Mouse (Mus musculus) mature B cell (primary cell): ENCODE results near the gene Scnm1.
"Not testable (repeated sequence)": the region's sequence is repeated elsewhere in the genome, so short reads cannot be mapped to it uniquely, and the experiment has no call there.

Source experiments
- in situ Hi-C: fragments of 300-500 bp; cut with MboI; formaldehyde crosslinking; loops from 2 replicates; pipeline ENCODE4 v1.14.3; 2019

The Scnm1 gene

GRCm38 (mm10) chr3:95147924-95148323 lies 14.1 kb upstream of the Scnm1 start:
- in situ Hi-C loops, result no loop called here

DNA sequence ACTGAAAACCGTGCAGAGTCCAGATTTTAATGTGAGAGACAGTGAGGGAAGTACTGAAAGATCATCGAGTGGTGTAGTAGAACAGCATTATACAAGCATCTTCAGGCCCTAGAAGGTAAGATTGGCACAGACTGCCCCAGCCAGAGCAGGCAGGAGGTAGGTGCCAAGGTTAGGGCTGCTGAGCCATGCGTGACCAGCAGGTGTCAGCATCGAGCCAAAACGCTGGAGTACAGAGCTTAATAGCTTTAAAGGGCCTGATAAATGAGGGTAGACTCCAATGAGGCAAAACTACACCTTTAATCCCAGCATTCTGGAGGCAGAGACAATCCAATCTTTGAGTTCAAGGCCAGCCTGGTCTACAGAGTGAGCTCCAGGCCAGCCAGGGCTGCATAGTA lies 8.8 kb upstream of the Scnm1 start:
- in situ Hi-C loops, result no loop called here

DNA sequence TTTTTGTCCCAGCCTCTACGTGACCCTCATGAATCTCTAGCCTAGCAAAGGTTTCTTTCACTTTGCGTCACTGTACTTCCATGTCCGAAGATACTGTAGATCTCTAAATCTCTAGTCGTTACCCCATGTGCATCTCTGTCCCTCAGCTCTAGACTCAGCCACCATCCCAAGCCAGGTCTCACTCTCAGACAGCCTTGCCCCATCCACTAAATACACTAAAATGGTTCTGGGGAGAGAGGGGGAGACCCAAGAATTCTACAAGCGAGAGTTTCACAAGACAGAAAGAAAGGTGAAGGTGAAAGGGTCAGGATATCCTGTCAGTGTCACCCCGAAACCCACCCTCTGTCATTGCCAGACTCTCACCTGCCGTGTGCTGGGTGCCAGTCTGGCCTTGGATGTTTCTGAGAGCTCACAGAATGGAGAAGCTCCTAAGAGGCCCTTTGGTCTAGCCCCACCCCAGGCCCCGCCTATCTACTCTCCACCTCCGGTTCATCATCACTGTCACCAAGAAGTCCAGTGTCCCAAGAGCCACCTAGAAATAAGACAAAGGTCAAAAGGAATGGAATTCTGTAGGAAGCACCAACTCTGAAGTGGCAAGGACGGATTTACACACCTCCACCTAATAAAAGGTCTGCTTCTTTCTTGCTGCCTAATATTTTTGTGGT lies 8.3 kb upstream of the Scnm1 start, which contains the start of gene Tnfaip8l2:
Gene Tnfaip8l2, minus strand, starts transcription at position 409 of the 665 bp plus-strand sequence.
- in situ Hi-C loops, result no loop called here

- in situ Hi-C loops, result no loop called here
Measured at GRCm38 (mm10) chr3:95141474-95141873, 7.7 kb upstream of the Scnm1 start.

GRCm38 (mm10) chr3:95140795-95141194 lies 7.0 kb upstream of the Scnm1 start:
- in situ Hi-C loops, result no loop called here

DNA sequence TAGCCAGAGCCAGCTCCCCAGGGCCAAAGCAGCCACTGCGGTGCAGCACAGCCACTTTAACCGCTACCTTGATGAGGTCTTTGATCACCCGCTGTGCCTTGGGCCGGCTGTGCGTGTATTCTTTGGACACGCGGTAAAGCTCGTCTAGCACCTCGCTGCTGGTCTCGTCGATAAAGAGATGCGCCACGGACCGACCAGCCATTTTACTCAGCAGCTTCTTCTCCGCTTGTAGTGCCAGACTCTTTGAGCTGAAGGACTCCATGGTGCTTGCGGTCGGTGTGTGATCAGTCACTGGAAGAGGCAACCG lies 6.4 kb upstream of the Scnm1 start:
- in situ Hi-C loops, result no loop called here

DNA sequence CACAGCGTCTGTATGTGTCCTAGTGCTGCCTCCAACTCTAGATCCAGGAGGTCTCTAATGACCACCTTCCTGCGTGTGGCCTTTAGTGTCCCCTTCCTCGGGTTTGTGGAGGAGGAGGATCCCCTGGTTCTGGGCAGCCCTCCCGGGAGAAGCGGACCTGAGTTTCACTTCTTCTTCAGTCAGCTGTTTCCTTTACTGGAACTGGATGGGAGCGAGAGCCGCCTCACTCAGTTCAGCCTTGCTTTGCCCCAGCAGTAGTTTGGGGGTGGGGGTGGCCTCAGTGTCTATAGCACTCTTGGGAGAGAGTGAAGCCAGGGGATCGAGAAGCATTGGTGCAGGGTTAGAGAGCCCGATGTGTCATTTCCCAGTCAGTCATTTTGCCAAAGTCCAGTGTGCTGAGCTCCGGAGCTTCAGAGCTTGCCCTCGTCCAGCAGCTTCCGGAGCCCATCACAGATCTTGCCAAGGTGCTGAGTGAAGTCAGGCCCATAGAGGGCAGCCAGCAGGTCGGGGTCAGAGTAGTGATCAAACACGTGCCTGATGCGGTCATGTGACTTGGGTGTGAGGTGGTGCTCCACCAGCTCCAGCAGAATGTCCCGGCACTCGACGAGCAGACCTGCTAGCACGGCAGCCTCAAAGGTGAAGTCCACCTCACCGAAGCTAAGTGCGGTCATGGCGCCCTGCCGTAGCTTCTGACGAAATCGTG lies 5.9 kb upstream of the Scnm1 start:
- in situ Hi-C loops, result no loop called here

- in situ Hi-C loops, result no loop called here
Measured at GRCm38 (mm10) chr3:95136336-95136735, 2.5 kb upstream of the Scnm1 start.

GRCm38 (mm10) chr3:95135433-95136052 lies 1.7 kb upstream of the Scnm1 start:
- in situ Hi-C loops, result no loop called here

DNA sequence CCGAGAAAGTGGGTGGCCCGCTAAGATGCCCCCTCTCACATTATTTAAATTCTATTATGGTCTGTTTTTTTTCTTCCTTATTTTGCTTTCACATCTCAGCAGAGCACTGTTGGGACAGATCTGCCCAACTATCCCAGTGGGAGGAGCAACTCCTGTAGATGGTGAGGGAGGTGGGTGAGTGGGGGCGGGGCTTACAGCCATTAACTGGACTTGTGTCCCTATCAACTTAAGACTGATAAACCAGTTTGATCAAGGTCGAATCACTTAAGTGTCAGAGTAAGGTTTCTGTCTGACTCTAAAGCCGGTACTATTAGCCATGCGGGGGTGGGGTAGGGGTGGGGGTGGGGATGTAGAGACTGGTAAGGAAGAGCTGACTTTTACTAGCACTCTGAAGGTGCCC lies 1.2 kb upstream of the Scnm1 start:
- in situ Hi-C loops, result no loop called here

GRCm38 (mm10) chr3:95134133-95134532 lies 322 bp upstream of the Scnm1 start:
- in situ Hi-C loops, result not testable (repeated sequence)

DNA sequence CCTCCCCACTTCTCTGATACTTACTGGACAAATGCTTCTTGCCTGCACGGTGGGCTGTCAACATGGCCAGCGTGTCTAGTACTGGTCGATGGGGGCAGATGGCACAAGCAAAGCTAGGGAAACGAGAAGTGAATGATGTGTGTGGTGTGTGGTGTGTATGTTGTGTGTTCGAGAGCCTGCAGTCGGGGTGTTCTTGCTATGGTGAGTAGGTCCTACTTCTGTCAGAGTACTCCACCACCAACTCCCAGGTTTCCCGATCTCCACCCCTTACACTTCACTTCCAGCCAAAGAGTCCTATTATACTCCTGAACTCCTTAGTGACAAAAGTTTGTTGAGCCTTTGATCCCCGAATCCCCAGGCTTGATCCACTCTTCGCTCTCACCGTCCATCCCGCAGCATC lies 635 bp downstream of the Scnm1 start:
- in situ Hi-C loops, result no loop called here

DNA sequence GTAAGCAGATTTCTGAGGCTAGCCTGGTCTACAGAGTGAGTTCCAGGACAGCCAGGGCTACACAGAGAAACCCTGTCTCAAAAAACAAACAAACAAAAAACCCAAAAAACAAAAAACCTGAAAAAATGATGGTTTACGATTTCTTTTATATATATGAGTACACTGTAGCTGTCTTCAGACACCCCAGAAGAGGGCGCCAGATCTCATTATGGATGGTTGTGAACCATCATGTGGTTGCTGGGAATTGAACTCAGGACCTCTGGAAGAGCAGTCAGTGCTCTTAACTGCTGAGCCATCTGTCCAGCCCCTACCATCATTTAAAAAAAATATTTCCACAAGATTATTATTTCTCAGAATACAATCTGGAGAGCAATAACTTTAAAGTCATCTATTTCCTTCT lies 1.4 kb downstream of the Scnm1 start:
- in situ Hi-C loops, result not testable (repeated sequence)

GRCm38 (mm10) chr3:95130081-95130480 lies 3.7 kb downstream of the Scnm1 start:
- in situ Hi-C loops, result no loop called here

GRCm38 (mm10) chr3:95129226-95129651 lies 4.6 kb downstream of the Scnm1 start:
- in situ Hi-C loops, result no loop called here

GRCm38 (mm10) chr3:95124972-95125371 lies 8.8 kb downstream of the Scnm1 start:
- in situ Hi-C loops, result no loop called here

- in situ Hi-C loops, result no loop called here
Measured at GRCm38 (mm10) chr3:95124246-95124645, 9.6 kb downstream of the Scnm1 start, which contains the start of gene Tmod4. Gene Tmod4 (plus strand): TSS chr3:95124476.

DNA sequence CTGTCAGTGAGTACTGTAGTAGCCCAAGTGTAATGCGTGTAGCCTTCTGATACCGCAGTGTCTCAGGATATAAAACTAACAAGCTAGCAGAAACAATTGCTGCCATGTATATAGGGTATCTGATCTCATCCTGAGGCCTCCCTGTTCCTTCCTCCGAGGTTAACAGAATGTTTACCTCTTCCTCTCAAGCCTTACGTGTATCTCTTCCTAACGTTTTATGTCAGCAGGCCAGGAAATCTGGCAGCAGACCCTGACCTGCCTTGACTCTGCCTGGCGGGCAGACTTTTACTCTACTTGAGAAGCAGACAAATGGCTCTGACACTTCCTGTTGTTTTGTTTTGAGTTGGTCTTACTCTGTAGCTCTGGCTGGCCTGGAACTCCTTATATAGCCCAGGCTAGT lies 12.2 kb downstream of the Scnm1 start:
- in situ Hi-C loops, result no loop called here

DNA sequence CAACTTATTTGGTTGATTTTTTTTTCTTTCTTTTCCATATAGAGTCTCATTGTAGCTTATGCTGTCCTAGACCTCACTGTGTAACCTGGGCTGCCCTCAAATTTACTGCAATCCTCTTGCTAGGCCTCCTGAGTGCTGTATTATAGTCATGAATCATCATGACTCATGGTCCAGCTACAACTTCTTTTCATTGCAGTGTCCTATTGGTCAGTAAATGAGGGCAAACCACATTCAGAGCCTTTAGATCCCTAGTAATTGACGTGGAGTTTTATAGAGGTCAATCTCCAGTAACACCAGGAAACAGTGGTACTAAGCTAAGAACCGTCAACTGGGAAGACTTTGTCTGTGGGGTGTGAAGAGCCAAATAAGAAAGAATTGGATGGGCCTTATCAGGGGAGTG lies 16.1 kb downstream of the Scnm1 start:
- in situ Hi-C loops, result no loop called here

GRCm38 (mm10) chr3:95112760-95113159 lies 21.1 kb downstream of the Scnm1 start:
- in situ Hi-C loops, result no loop called here

GRCm38 (mm10) chr3:95110911-95111726 lies 22.7 kb downstream of the Scnm1 start, which contains the start of gene Vps72:
Gene Vps72 (plus strand): TSS chr3:95111022.
- in situ Hi-C loops, result no loop called here

- in situ Hi-C loops, result no loop called here
Measured at GRCm38 (mm10) chr3:95107898-95108297, 25.9 kb downstream of the Scnm1 start.
